ENCODE assay signal across 7 mouse cellular contexts in the genomic region with DNA sequence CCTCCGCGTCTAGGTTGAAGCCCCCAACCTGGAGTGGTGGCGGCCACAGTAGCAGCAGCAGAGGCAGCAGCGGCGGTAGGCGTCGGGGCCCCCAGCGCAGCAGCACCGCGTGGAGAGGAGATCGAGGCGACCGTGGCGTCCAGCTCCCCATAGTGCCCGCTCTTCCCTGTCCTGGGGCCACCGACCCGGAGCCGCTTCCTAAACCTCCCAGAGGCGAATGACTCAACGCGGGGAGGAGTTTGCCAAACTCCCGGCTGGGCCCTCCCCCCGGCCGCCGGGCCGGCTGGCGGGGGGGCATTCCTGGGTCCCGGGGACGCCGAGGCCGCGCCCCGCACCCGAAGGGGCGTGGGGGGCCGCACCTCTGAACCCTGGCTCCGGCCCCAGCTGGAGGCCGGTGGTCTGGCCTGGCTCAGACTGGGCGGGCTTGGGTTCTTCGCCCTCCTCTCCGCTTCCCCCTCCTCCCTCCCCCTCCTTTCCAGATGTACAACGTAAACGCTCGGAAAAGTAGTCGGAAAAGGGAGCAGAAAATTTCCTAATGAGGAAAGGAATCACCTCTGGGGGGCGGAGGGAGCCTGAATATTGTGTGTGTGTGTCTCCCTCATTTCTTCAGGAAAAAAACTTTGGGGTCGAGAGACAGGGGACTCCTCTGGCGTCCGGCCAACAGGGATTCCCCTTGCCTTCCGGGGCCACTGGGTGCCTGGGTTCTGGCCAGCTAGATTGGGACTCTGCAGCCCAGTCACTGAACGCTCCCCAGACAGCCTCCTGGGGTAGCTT. TPM values are rescaled to one million over a fixed set of nuclear protein-coding genes. Genes with fewer than 3 reads are reported as not detected.
A peak's percentile ranks its signal among the peaks of the same experiment; 100 is the strongest.
DNase-seq lines count a peak whose midpoint lies in the region; ATAC-seq and TF ChIP-seq lines count a peak whose summit lies in the region.

Gene Itga5, minus strand, starts transcription at position 388 of the 774 bp plus-strand sequence.

- H3K27ac ChIP-seq in hindbrain, postnatal 0 days, result no peak within 1 kb of the TSS
- H3K27ac ChIP-seq in liver, embryonic 14.5 days, result peak within 1 kb of the TSS; percentile 1

- no peaks in the 10 kb centered on the region for H3K4me1 ChIP-seq in G1E (ENCODE audit: insufficient read depth, low read depth, low read length)
- H3K4me1 ChIP-seq in hindbrain, postnatal 0 days (ENCODE audit: insufficient read depth, low read length), result peaks cover 11% of the 10 kb centered on the region
- peaks cover 0 to 36% of the 10 kb centered on the region in 2 experiments for H3K4me1 ChIP-seq in liver, embryonic 14.5 days (replicated peaks; ENCODE audit: control insufficient read depth in 2 of 2, insufficient read depth in 2 of 2, low read length in 1 of 2)

- 1% methylated on average over 47 of the region's 51 CpGs for WGBS in hindbrain, postnatal 0 days
- under 1% methylated on average over 50 of the region's 51 CpGs for WGBS in liver, embryonic 14.5 days (ENCODE audit: insufficient replicate concordance)

- intact Hi-C loops in gastrocnemius, postnatal 14 days (cut with DNase I; ENCODE audit: low total_unique reads), result no loop called here

- TF ChIP-seq EP300 in liver, embryonic 14.5 days (IDR thresholded peaks at IDR 0.05; ENCODE audit: low read depth), result no peak

- H3K9ac ChIP-seq in hindbrain, postnatal 0 days (replicated peaks; ENCODE audit: low read length), result peak within 1 kb of the TSS; percentile 40
- H3K9ac ChIP-seq in liver, embryonic 14.5 days (replicated peaks), result peak within 1 kb of the TSS; percentile 71

- H3K27me3 ChIP-seq in G1E (ENCODE audit: insufficient read depth, low read length), result peaks cover 58% of the 10 kb centered on the region
- H3K27me3 ChIP-seq in hindbrain, postnatal 0 days (ENCODE audit: insufficient read depth, low read length), result 0 out of 2 replicates have a peak, but pooled peaks cover 3% of the 10 kb centered on the region
- no peaks in the 10 kb centered on the region; the same call in 1 of the 2 replicates for H3K27me3 ChIP-seq in liver, embryonic 14.5 days (ENCODE audit: control insufficient read depth, insufficient read depth, low read length)

- DNase-seq in G1E (ENCODE audit: low spot score), result peak; percentile 43
- peak; percentile 88 for DNase-seq in adrenal gland, postnatal 25 days
- peak; percentile 84 for DNase-seq in gastrocnemius, postnatal 14 days
- peak; percentile 24 for DNase-seq in hindbrain, postnatal 0 days (ENCODE audit: low spot score)
- DNase-seq in liver, embryonic 14.5 days (ENCODE audit: low read depth in 3 of 3, low spot score in 3 of 3), result no peak
- DNase-seq in natural killer cell, adult 2 months (ENCODE audit: low spot score in 2 of 2), result peak; percentile 24 to 26
- peak; percentile 76 for DNase-seq in urinary bladder, adult 2 months (ENCODE audit: low spot score)

- no peak for ATAC-seq in G1E (ENCODE audit: extremely low read depth, insufficient number of reproducible peaks, low FRiP score, poor library complexity, severe bottlenecking)
- peak; percentile 58; the same call in 1 of the 2 replicates for ATAC-seq in hindbrain, postnatal 0 days
- ATAC-seq in liver, embryonic 14.5 days (ENCODE audit: insufficient read depth), result peak; percentile 22

- TF ChIP-seq CTCF in G1E (IDR thresholded peaks at IDR 0.05; ENCODE audit: low read depth, low read length), result no peak
- TF ChIP-seq CTCF in hindbrain, postnatal 0 days (IDR thresholded peaks at IDR 0.05; ENCODE audit: low read depth), result no peak
- TF ChIP-seq CTCF in liver, embryonic 14.5 days (IDR thresholded peaks at IDR 0.05; ENCODE audit: low read depth), result no peak

- peak within 1 kb of the TSS; percentile 93 for H3K4me2 ChIP-seq in hindbrain, postnatal 0 days (ENCODE audit: low read depth, low read length)
- peak within 1 kb of the TSS; percentile 82 for H3K4me2 ChIP-seq in liver, embryonic 14.5 days (ENCODE audit: low read depth)

- no peaks in the 10 kb centered on the region for H3K9me3 ChIP-seq in G1E (replicated peaks)
- H3K9me3 ChIP-seq in hindbrain, postnatal 0 days (ENCODE audit: low read length), result no peaks in the 10 kb centered on the region
- no peaks in the 10 kb centered on the region for H3K9me3 ChIP-seq in liver, embryonic 14.5 days (ENCODE audit: control insufficient read depth, low read length)

- H3K4me3 ChIP-seq in G1E (ENCODE audit: low read depth, low read length), result peak within 1 kb of the TSS; percentile 67
- H3K4me3 ChIP-seq in hindbrain, postnatal 0 days (ENCODE audit: low read length), result peak within 1 kb of the TSS; percentile 44
- peak within 1 kb of the TSS; percentile 63 to 74 for H3K4me3 ChIP-seq in liver, embryonic 14.5 days (ENCODE audit: insufficient read depth in 1 of 2, low read depth in 2 of 2, low read length in 2 of 2)

- H3K36me3 ChIP-seq in G1E (replicated peaks), result peaks cover 12% of the 10 kb centered on the region
- no peaks in the 10 kb centered on the region for H3K36me3 ChIP-seq in hindbrain, postnatal 0 days (ENCODE audit: insufficient read depth, low read length)
- H3K36me3 ChIP-seq in liver, embryonic 14.5 days (replicated peaks; ENCODE audit: control insufficient read depth, insufficient read depth, low read depth), result no peaks in the 10 kb centered on the region

RNA-seq across cellular contexts. Expression of gene Itga5, which starts in this region (rescaled TPM):
- total RNA-seq in G1E (2014; fragmentation: Nextera tagmentation) (not detected in 2 replicates), G1E (2017) (0.11 and 0.17 TPM in 2 replicates)
- 0.62 and 0.75 TPM in 2 replicates for polyA plus RNA-seq in G1E (2012)
- 35.5 and 45.9 TPM in 2 replicates for total RNA-seq in adrenal gland, postnatal 25 days (2021)
- total RNA-seq in gastrocnemius, postnatal 14 days (2021), result 10 to 100 TPM; 22.5 to 25.7 TPM
- total RNA-seq in hindbrain, postnatal 0 days (2014; rRNA removed), result 8.2 and 8.3 TPM in 2 replicates
- 4.9 and 5.0 TPM in 2 replicates for polyA plus RNA-seq in hindbrain, postnatal 0 days (2015; fragmentation: Nextera tagmentation; extraction: Ambion mirVana)
- 8.4 and 9.3 TPM in 2 replicates for polyA plus RNA-seq in liver, embryonic 14.5 days (2012; rRNA removed)
- polyA plus RNA-seq in liver, embryonic 14.5 days (2014; fragmentation: Nextera tagmentation; extraction: Ambion mirVana), result 9.9 and 12.5 TPM in 2 replicates
- polyA plus RNA-seq in urinary bladder, adult 2 months (2012; rRNA removed), result 138 and 146 TPM in 2 replicates

Comparison
In these comparisons a context has a peak if more than half of its experiments do, and no peak if none do; other contexts are left out.
1. RNA of gene Itga5 (polyA plus RNA-seq): 138 to 146 TPM in urinary bladder, adult 2 months; 8.4 to 12.5 TPM in liver, embryonic 14.5 days, 4.9 to 5.0 TPM in hindbrain, postnatal 0 days and 0.62 to 0.75 TPM in G1E; every median in the first group is over 10 times any median in the second.
2. Peak in DNase-seq and H3K4me3 ChIP-seq in G1E; RNA of the gene not detected or under 1 TPM.
3. DNase-seq: peak in adrenal gland, postnatal 25 days (single experiment), gastrocnemius, postnatal 14 days (single experiment), hindbrain, postnatal 0 days (single experiment), natural killer cell, adult 2 months (2 of 2) and urinary bladder, adult 2 months (single experiment); none in liver, embryonic 14.5 days (0 of 3).
4. Peak in every context shown above with its lines, with median percentiles within 50 percentile points of each other: H3K4me3 ChIP-seq.